Mouse (Mus musculus) small intestine, adult 2 months (tissue): ENCODE results near the gene Nudt5. TPM values are rescaled to one million over a fixed set of nuclear protein-coding genes. Genes with fewer than 3 reads are reported as not detected.

Experiments used
- H3K27ac ChIP-seq: fragments of 200-500 bp; 2 replicates; pipeline ENCODE4 v1.5.1; 2012; ENCODE audit warnings: low read depth, low read length, control low read depth, inconsistent platforms; ENCODE audit not compliant: insufficient read depth
- H3K27me3 ChIP-seq: fragments of 200-500 bp; 2 replicates; pipeline ENCODE4 v1.6.1; 2012; ENCODE audit warnings: mild to moderate bottlenecking, moderate library complexity, low read length, inconsistent platforms; ENCODE audit not compliant: control insufficient read depth, insufficient read depth
- H3K36me3 ChIP-seq: fragments of 200-500 bp; 2 replicates; pipeline ENCODE4 v1.6.1; 2012; ENCODE audit warnings: mild to moderate bottlenecking, low read length, control low read depth, inconsistent platforms; ENCODE audit not compliant: control insufficient read depth, insufficient read depth
- H3K4me1 ChIP-seq: fragments of 200-500 bp; 2 replicates; pipeline ENCODE4 v1.6.1; 2012; ENCODE audit warnings: low read length, inconsistent platforms, mixed read lengths; ENCODE audit not compliant: control insufficient read depth, insufficient read depth, insufficient read length
- H3K4me3 ChIP-seq: fragments of 200-500 bp; 2 replicates; pipeline ENCODE4 v1.5.1; 2012; ENCODE audit warnings: low read depth, mild to moderate bottlenecking, control low read depth, inconsistent platforms, low read length, moderate library complexity
- CTCF ChIP-seq: fragments of 200-500 bp; IDR thresholded peaks from 2 replicates; pipeline ENCODE4 v1.5.1; 2012; ENCODE audit warnings: low read depth, mild to moderate bottlenecking, control low read depth, inconsistent platforms, low read length, moderate library complexity, mixed read lengths; ENCODE audit not compliant: insufficient replicate concordance, insufficient read length; ENCODE audit errors: extremely low read depth
- POLR2A ChIP-seq: fragments of 200-500 bp; IDR thresholded peaks from 2 replicates; pipeline ENCODE4 v1.6.1; 2012; ENCODE audit warnings: low read depth, mild to moderate bottlenecking, control low read depth, inconsistent platforms, low read length, moderate library complexity
- WGBS: fragments of 180-500 bp; shearing (Covaris S2); methylation state at CpG from one replicate; pipeline ENCODE4 v1.1.7; 2018; 5-methylcytosine and 5-hydroxymethylcytosine counted together
- polyA plus RNA-seq: library from polyadenylated mRNA; depleted of rRNA; stranded (reverse); fragments of >200 nt; gene quantifications from 2 replicates; pipeline ENCODE4 v1.2.3, GENCODE M21; 2012

Gene Nudt5
- polyA plus RNA-seq, 1 experiment, result 9.4 TPM

DNA sequence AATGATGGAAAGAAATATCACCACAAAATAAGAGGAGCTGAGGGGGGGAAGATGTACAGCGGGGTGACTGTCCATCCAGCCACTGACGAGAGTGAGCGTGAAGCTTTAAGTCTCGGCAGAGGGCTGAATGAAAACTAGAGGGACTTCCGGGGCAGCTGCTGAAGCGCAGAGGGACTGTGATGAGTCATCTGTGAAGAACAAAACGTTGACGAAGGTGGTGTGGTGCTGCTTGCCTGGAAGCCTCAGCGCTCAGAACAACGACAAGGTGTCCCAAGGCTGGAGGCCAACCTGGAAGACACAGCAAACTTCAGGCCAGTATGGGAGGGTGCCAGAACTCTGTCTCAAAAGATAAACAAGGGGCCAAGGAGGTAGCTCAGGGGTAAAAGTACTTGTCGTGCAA, 4.0 kb upstream of the Nudt5 start:
- Histone ChIP-seq H3K27me3 (no peaks in the 10 kb centered on the region), H3K4me3 (no peak overlapping the region), H3K4me1 (no peaks in the 10 kb centered on the region), H3K27ac (no peak overlapping the region), H3K36me3 (peaks cover 20% of the 10 kb centered on the region)
- no peak for TF ChIP-seq POLR2A
- TF ChIP-seq CTCF, result no peak
- WGBS, result 93% methylated on average over 11 of the region's 11 CpGs

- H3K27me3 ChIP-seq, result no peaks in the 10 kb centered on the region
- no peaks in the 10 kb centered on the region; the same call in 1 of the 2 replicates for H3K4me1 ChIP-seq
- TF ChIP-seq POLR2A (no peak), CTCF (no peak)
- H3K36me3 ChIP-seq, result peaks cover 17% of the 10 kb centered on the region
- H3K27ac ChIP-seq, result peak overlapping the region; percentile 76
- 3% methylated on average over 23 of the region's 23 CpGs for WGBS
- peak overlapping the region; percentile 92 for H3K4me3 ChIP-seq
Observed at GRCm38 (mm10) chr2:5844181-5844872, 492 bp upstream of the Nudt5 start.

DNA sequence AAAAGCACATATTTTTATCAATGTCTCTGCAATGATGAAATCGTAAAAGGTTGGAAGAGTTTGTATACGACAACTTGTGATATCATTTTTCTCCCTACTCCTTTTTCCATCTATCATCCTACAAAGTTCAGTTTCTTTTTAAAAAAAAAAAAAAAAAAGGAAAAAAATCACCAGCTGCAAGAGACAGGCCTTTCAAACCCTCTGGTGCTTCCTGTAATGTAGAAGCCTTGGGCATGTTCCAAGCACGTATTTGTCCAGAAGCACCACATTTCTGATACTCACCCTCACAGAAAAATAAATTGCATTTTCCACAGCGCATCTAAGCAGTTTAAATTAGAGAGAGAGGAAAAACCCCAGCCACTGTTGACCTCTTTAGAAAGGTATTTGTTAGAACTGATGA, 1.0 kb downstream of the Nudt5 start:
- Histone ChIP-seq H3K4me1 (peaks cover 3% of the 10 kb centered on the region; the same call in 1 of the 2 replicates), H3K27me3 (no peaks in the 10 kb centered on the region), H3K36me3 (peaks cover 8% of the 10 kb centered on the region), H3K27ac (peak overlapping the region; percentile 76; the same call in 1 of the 2 replicates), H3K4me3 (no peak overlapping the region; the same call in 1 of the 2 replicates)
- WGBS, result 11% methylated on average over 4 of the region's 4 CpGs
- no peak for TF ChIP-seq CTCF
- no peak for TF ChIP-seq POLR2A

GRCm38 (mm10) chr2:5851116-5851515, 6.3 kb downstream of the Nudt5 start:
- TF ChIP-seq CTCF, result no peak
- TF ChIP-seq POLR2A, result no peak

GRCm38 (mm10) chr2:5851866-5852265, 7.0 kb downstream of the Nudt5 start:
- Histone ChIP-seq H3K27ac (peak overlapping the region; percentile 38; the same call in 1 of the 2 replicates), H3K36me3 (peaks cover 14% of the 10 kb centered on the region), H3K4me1 (peaks cover 21% of the 10 kb centered on the region; the same call in 1 of the 2 replicates), H3K27me3 (no peaks in the 10 kb centered on the region), H3K4me3 (no peak overlapping the region)
- 74% methylated on average over 5 of the region's 5 CpGs for WGBS
- TF ChIP-seq POLR2A (no peak), CTCF (no peak)

More at GRCm38 (mm10) chr2:5851116-5851515, 6.3 kb downstream of the Nudt5 start:
- no peaks in the 10 kb centered on the region for H3K27me3 ChIP-seq
- no peak overlapping the region for H3K4me3 ChIP-seq
- WGBS, result 73% methylated on average over 9 of the region's 9 CpGs
- H3K4me1 ChIP-seq, result peaks cover 21% of the 10 kb centered on the region; the same call in 1 of the 2 replicates
- peaks cover 11% of the 10 kb centered on the region for H3K36me3 ChIP-seq
- H3K27ac ChIP-seq, result peak overlapping the region; percentile 95

GRCm38 (mm10) chr2:5862834-5863233, 18.0 kb downstream of the Nudt5 start, which contains the start of gene Gm13199:
TSS of gene Gm13199 (minus strand) at chr2:5862934.
- WGBS, result 96% methylated on average over 3 of the region's 3 CpGs
- TF ChIP-seq CTCF, result no peak
- TF ChIP-seq POLR2A, result no peak
- Histone ChIP-seq H3K27ac (no peak within 1 kb of the TSS), H3K36me3 (peaks cover 62% of the 10 kb centered on the region), H3K27me3 (no peaks in the 10 kb centered on the region), H3K4me1 (no peaks in the 10 kb centered on the region), H3K4me3 (no peak within 1 kb of the TSS)

DNA sequence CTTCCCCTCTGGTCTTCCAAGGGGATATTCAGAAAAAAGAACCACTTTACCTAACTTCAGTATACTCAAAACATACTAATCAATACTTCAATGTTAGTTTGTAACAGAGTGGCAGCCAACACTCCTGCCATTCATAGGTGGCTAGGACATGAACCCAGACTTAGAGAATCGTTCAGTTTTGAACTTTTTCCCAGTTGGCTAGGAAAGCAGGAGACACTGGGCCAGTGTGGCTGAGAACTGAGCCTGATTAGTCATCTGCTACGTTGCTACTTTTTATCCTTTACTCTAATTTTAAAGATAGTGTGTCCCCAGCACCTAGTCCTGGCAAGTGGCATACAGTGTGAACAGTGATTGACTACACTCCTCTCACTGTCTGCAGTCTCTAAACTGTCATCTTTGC, 22.9 kb downstream of the Nudt5 start:
- Histone ChIP-seq H3K4me1 (no peaks in the 10 kb centered on the region), H3K27me3 (no peaks in the 10 kb centered on the region), H3K36me3 (peaks cover 48% of the 10 kb centered on the region), H3K4me3 (no peak overlapping the region), H3K27ac (no peak overlapping the region)
- TF ChIP-seq POLR2A (no peak), CTCF (no peak)
- 71% methylated on average over 2 of the region's 2 CpGs for WGBS
